Mouse (Mus musculus) retina, embryonic 14.5 days (tissue): ENCODE results near the gene Il9r.
A peak's percentile ranks its signal among the peaks of the same experiment; 100 is the strongest.

Experiments used
- DNase-seq: peaks from one replicate; pipeline ENCODE4 v3.0.0-alpha.2; 2015; ENCODE audit warnings: low spot score

Gene Il9r

GRCm38 (mm10) chr11:32200075-32200601 lies at the start of gene Il9r:
TSS of gene Il9r (minus strand) at chr11:32200279.
- DNase-seq = no peak

- DNase-seq = no peak
Measured at GRCm38 (mm10) chr11:32248350-32248749, 48.3 kb upstream of the Il9r start.

GRCm38 (mm10) chr11:32247068-32247467 lies 47.0 kb upstream of the Il9r start:
- no peak for DNase-seq

- DNase-seq = no peak
Measured at GRCm38 (mm10) chr11:32245614-32246013, 45.5 kb upstream of the Il9r start.

GRCm38 (mm10) chr11:32244617-32245016 lies 44.5 kb upstream of the Il9r start:
- no peak for DNase-seq

GRCm38 (mm10) chr11:32244064-32244463 lies 44.0 kb upstream of the Il9r start:
- DNase-seq = no peak

- no peak for DNase-seq
Measured at GRCm38 (mm10) chr11:32243205-32243955, 43.3 kb upstream of the Il9r start.

GRCm38 (mm10) chr11:32242209-32242608 lies 42.1 kb upstream of the Il9r start:
- DNase-seq = no peak

GRCm38 (mm10) chr11:32241391-32241790 lies 41.3 kb upstream of the Il9r start:
- DNase-seq = no peak

GRCm38 (mm10) chr11:32238093-32238860 lies 38.2 kb upstream of the Il9r start:
- peak; percentile 82 for DNase-seq

- no peak for DNase-seq
Measured at GRCm38 (mm10) chr11:32237411-32237795, 37.3 kb upstream of the Il9r start.

DNA sequence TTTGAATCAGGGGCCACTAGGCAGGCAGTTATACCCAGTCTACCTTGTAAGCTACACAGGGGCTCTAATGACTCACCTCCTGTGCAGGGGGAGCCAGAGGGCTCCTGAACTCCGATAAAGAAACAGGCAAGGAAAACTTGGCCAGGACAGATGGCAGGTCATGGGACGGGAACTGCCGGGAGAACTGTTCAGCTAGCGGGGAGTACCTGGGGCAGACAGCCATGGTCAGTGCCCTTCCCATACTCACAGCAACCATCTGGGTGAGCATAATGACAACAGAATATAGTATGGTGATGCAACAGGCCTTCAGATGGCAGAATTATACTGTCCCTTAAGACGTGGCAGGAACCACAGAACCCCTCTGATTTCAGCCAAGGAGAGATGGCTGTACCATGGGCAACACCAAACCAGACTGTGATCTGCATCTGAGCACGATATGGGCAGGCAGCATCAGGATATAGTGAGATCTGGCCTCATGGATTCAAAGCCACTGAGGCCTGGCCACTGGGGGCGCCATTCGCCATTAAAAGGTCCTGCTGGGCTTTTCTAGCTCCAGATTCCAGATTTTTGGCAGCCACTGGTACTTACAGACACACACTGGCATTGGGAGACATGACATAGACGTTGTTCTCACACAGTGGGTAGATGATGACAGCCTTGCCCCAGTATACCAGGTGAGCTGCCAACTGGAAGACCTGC lies 36.8 kb upstream of the Il9r start:
- DNase-seq = peak; percentile 77

DNA sequence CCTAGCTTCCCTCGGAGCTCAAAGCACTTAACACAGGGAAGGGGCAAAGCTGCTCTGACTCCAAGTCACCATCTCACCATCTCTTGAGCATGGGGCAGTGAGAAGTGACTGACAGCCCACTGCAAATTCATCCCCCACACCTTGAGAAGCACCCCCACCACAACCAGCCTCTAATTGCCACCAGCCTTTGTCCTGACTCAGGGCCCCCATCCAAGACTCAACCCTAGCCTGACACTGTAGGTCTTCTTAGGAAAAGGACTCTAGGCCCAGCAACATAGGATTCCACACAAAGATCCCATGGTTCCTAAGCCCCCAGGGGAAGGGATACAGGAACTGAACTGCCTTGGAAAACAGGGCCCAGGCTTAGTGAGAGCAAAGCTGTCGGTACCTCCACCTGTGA lies 36.1 kb upstream of the Il9r start:
- DNase-seq = no peak

DNA sequence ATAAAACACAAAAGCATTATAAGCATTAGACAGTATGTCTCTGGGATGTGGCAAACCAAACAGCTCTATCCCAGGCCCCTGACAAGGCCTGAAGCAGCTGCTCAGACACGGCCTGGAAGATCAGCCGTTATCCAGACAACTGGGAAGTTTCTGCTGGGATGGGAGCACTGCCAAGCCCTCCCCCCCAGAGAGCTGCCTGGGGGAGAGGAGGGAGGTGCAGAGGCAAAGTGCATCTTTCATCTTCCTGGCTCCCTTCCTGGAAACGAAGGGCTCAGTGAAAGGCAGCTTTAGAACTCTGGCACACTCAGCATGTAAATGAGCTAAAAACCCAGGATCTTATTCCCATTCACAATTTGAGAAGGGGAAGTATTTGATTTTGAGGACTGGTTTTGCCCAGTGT lies 35.6 kb upstream of the Il9r start:
- DNase-seq = no peak

DNA sequence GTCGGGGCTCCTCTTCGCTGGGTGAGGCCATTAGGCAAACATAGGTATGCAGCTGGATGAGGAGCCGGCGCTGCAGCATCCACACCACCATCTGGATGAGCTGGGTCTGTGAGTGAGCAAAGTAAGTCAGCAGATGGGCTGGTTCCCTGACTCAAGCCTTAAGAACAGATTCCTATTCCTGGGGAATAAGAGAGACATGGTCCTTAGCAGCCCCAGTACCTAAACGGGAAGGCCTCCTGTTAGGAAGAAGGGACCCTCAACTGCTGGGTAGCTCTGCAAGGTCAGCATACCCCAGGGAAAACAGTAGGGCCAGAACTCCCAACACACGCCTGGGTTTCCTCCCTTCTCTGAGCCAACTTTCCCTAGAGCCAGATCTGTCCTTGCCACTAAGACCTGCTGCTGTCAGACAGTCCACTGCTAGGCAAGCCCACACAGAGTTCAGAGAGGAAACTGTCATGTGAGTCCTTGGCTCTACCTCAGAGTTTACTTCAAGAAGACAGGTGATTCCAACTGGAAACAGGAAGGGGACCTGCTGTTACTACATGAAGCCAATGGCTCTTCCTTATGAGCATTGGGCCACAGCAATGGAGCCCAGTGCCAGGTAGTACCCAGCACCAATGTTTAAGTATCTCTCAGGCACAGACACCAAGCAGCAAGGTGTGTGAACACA lies 34.9 kb upstream of the Il9r start:
- DNase-seq = no peak

DNA sequence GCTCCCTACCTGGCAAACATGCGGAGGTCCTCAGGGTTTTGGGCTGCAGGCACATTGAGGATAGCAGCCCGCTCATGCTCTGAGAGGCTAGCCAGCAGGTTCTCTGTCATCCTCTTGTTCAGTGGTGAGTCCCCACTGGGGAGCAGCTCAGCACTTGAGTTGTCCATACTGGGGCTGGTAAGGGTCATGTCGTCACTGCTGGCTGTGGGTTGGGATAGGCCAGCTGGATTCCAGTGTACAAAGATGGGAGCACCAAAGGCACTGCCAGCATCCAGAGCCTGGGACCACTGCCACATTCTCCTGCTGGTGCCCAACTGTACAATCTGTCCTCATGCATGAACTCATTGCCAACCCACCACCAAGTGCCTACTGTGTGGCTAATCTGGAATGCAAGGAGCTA lies 33.8 kb upstream of the Il9r start:
- DNase-seq = no peak

DNA sequence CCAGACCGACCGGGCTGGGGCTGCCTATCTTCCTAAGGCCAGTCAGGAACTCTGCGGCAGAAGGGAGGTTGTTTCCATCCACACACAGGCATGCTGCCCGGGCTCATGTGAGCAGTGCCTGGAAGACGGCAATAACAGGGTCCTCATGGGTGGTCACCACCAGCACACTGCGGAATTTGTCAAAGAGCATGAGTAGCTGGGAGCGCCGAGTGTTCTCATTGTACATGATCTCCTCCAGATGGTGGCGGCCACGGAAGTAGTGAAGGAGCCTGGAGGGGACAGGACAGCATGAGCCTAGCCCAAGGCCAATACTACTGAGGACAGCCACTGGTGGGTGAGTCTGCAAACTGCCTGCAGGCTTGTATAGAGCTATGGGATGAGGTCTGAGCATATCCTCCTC lies 32.8 kb upstream of the Il9r start:
- DNase-seq = no peak

DNA sequence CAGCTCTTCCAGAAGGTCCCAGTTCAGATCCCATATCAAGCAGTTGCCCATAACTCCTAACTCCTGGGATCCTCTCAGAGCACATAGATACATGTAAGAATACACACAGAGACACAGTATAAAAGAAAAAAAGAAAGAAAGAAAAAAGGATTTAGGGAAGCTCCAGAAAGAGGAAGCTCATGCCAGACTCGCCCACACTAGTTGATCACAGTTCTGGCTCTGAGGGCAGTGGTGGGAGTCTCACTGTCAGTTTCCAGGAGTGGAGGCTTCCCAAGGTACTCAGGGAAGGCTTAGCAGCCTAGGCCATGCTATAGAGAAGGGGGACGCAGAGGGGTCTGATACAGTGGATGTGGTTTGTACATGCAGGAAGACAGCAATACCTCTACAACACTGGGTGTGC lies 31.0 kb upstream of the Il9r start:
- no peak for DNase-seq

GRCm38 (mm10) chr11:32230220-32230619 lies 30.1 kb upstream of the Il9r start:
- no peak for DNase-seq

- DNase-seq = no peak
Measured at GRCm38 (mm10) chr11:32228292-32228845, 28.3 kb upstream of the Il9r start.

DNA sequence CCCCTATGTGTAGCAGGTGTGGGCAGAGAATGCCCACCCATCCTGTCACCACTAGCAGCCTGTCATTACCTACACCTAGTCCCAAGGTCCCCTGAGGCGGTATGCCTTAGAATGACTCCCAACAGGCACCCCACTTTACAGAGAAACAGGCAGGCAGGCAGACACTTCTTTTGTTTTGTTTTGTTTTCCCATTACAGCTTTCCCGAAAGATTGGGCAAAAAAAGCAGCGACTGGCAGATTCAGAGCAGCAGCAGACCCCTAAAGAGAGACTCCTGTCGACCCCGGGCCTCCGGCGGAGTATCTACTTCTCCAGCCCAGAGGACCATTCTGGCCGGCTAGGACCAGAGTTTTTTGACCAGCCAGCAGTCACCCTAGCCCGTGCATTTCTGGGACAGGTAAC lies 27.5 kb upstream of the Il9r start:
- DNase-seq = no peak

DNA sequence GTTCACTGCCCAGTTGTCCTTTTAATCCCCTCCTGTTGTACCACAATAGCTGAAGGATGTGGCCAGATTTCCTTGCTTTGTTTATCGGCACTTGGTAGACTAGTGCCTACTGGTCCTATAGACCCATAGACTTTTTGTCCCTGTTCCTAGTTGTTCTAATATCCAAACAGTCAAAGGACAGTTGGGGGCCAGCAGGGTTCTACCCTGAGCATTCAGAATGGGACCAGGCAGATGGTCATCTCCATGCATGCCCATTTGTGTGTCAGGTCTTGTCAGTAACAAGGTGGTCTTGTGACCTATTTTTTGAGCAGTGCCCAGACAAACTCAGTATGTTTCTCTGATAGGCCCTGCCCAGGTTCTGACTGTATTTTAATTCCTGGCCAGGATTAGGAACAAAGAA lies 27.0 kb upstream of the Il9r start:
- DNase-seq = no peak
